Mouse (Mus musculus) embryonic fibroblast, embryonic 13.5 days (primary cell): ENCODE results near the gene Gapdh.

ENCODE experiments used
- CTCF ChIP-seq: IDR thresholded peaks from 2 replicates; pipeline ENCODE4 v1.5.1; 2011; ENCODE audit warnings: mild to moderate bottlenecking, control low read depth, low read length, moderate library complexity, borderline replicate concordance; ENCODE audit not compliant: insufficient read depth
- POLR2A ChIP-seq: IDR thresholded peaks from 2 replicates; pipeline ENCODE4 v1.6.1; 2011; ENCODE audit warnings: low read depth, mild to moderate bottlenecking, control low read depth, low read length, moderate library complexity

DNA sequence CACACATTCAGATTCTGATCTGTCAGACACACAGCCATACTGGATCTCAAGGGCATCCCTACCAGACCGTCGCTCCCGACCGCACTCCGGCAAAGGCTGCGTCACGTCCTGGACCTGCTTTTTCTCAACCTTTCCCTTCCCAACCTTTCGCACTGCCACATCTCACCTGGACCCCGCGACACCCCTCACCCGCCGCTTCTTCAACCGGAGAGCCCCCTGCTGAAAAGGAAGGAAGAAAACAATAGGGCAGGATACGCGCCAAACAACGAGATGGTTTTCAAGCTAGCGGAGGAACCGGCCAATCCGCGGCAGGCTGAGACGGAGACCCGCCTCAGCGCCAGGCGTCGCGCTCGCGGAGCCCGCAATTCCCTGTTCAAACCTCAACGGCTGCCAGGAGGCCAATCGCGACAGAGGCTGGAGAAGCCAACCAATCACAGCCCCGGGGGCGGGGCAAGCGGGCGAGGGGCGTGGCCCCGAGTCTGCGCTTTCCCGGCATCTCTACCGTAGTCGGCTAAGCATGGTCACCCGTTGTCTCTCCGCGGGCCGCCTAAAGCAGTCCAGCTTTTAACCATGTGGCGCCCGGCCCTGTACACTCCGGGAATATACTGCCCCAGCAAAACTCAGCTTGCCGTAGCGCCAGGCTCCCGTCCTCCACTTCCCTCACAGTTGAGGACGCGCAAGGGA, 25.2 kb upstream of the Gapdh start, which contains the start of the genes Ncapd2 and Mrpl51:
- TF ChIP-seq CTCF (no peak), POLR2A (no peak; the same call in 1 of the 2 replicates)
